Mouse (Mus musculus) olfactory bulb, adult 2 months (tissue): Measurements from ENCODE around the gene Aig1.

Source experiments
- CTCF ChIP-seq: fragments of 200-500 bp; IDR thresholded peaks from 2 replicates; pipeline ENCODE4 v1.5.1; 2012; ENCODE audit warnings: low read depth, mild to moderate bottlenecking, low read length, moderate library complexity; ENCODE audit not compliant: insufficient read depth
- POLR2A ChIP-seq: fragments of 200-500 bp; IDR thresholded peaks from 2 replicates; pipeline ENCODE4 v1.6.1; 2012; ENCODE audit warnings: mild to moderate bottlenecking, low read depth, low read length, moderate library complexity; ENCODE audit not compliant: insufficient read depth

DNA sequence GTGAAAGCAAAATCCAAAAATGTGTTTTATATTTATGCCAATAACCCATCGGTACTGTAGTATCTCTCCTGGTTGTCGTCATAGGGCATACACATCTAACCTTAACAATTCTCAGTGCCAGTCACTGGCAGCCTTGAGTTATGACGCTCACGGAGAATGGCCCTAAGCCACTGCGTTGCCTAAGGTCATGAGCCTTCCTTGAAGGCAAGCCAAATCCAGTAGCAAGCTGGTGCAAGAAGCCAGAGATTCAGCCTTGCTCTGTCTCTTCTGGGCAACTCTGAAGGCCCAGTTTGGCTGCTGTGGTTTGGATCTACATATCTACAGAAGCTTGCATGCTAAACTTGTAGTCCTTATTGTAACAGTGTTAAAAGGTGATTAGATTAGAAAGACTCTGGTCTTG, 55.2 kb downstream of the Aig1 start:
- TF ChIP-seq CTCF (no peak), POLR2A (no peak)
